Mouse (Mus musculus): ENCODE measurements around the gene F11.
A peak's percentile ranks its signal among the peaks of the same experiment; 100 is the strongest.

Gene F11

GRCm38 (mm10) chr8:45238282-45238681 is 23.5 kb downstream of the F11 start:
- DNase-seq, result peak; percentile 8 to 35

- peak; percentile 73 to 80 for DNase-seq
These were observed 25.5 kb downstream of the F11 start for GRCm38 (mm10) chr8:45236164-45236912.

GRCm38 (mm10) chr8:45235228-45235627 is 26.6 kb downstream of the F11 start:
- no peak for DNase-seq

GRCm38 (mm10) chr8:45233256-45233655 is 28.6 kb downstream of the F11 start:
- no peak for DNase-seq

GRCm38 (mm10) chr8:45202476-45202875 is 59.4 kb downstream of the F11 start:
- no peak for DNase-seq

- peak; percentile 69 to 72 for DNase-seq
These were observed 60.2 kb downstream of the F11 start for GRCm38 (mm10) chr8:45201605-45202004.

- no peak for DNase-seq
These were observed 64.5 kb downstream of the F11 start for GRCm38 (mm10) chr8:45197294-45197693.

- DNase-seq, result no peak
These were observed 65.8 kb downstream of the F11 start for GRCm38 (mm10) chr8:45195954-45196526.
